Mouse (Mus musculus): ENCODE measurements around the gene Sec14l3.
A peak's percentile ranks its signal among the peaks of the same experiment; 100 is the strongest.
"Not testable (repeated sequence)": the region's sequence is repeated elsewhere in the genome, so short reads cannot be mapped to it uniquely, and the experiment has no call there.

Gene Sec14l3

DNA sequence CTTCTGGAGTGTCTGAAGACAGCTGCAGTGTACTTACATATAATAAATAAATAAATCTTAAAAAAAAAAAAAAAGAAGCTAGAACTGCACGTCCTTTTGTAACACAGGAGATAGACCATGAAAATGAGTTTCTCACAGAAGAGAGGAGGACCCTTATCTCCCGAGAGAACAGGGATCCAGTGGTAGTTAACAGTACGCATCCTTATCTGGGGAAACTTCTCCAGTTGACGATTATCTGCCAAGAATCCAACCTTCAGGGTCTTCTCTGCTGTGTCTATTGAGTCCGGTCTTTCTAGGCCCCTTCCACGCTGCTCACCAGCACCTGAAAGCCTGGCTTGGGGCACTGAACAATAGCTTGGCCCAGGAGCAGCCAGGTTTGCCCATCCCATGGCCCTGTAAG is 49.3 kb downstream of the Sec14l3 start:
- Histone ChIP-seq H3K4me1 (replicated peaks; ENCODE audit: low read depth, low read length) (peaks cover 12% of the 10 kb centered on the region), H3K36me3 (ENCODE audit: insufficient read depth, low read length) (peaks cover 30% of the 10 kb centered on the region), H3K9me3 (ENCODE audit: low read length) (no peaks in the 10 kb centered on the region), H3K4me3 (replicated peaks; ENCODE audit: low read length) (no peak overlapping the region), H3K27me3 (ENCODE audit: insufficient read depth, low read length) (peaks cover 22% of the 10 kb centered on the region)
- TF ChIP-seq NANOG (IDR thresholded peaks at IDR 0.05; ENCODE audit: borderline replicate concordance, low read length) = no peak
- no peak for TF ChIP-seq CTCF (conservative IDR thresholded peaks at IDR 0.05; ENCODE audit: low read length)
- no peak for TF ChIP-seq POU5F1 (IDR thresholded peaks at IDR 0.05; ENCODE audit: borderline replicate concordance, low read length)

DNA sequence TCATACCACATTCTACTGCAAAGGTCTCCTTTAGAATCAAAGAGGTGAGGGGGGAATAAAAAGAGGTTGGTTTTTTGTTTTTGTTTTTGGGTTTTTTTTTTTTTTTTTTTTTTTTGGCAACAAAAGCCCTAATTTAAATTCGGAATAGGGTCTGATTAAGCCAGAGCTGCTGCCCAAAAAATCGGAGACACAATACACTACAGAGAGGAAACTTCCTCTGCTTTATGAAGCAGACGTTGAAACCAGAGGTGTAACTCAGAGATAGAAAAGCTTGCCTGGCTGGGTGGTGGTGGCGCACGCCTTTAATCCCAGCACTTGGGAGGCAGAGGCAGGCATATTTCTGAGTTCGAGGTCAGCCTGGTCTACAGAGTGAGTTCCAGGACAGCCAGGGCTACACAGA is 49.9 kb downstream of the Sec14l3 start:
- H3K36me3 ChIP-seq (ENCODE audit: insufficient read depth, low read length) = peaks cover 25% of the 10 kb centered on the region
- not testable (repeated sequence) for H3K4me3 ChIP-seq (replicated peaks; ENCODE audit: low read length); H3K9me3 ChIP-seq (ENCODE audit: low read length)
- peaks cover 28% of the 10 kb centered on the region for H3K27me3 ChIP-seq (ENCODE audit: insufficient read depth, low read length)
- H3K4me1 ChIP-seq (replicated peaks; ENCODE audit: low read depth, low read length) = peaks cover 18% of the 10 kb centered on the region

DNA sequence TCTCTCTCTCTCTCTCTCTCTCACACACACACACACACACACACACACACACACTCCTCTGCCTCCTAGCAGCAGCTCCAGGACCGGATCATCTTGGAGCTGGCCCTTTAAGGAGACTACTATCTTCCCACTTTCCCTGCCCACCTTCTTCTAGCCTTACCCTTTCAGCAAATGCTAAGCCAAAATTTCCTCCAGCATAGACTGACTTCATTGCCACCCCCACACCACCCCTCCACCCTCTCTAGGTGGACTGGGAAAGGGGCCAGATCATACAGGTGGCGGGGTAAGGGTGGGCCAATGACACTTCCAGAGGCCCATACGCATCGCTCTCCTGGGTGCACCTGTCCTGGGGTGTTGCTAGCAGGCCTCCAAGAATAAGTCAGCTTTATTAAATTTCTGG is 50.8 kb downstream of the Sec14l3 start:
- Histone ChIP-seq H3K4me1 (replicated peaks; ENCODE audit: low read depth, low read length) (peaks cover 25% of the 10 kb centered on the region), H3K27me3 (ENCODE audit: insufficient read depth, low read length) (peaks cover 34% of the 10 kb centered on the region), H3K9me3 (ENCODE audit: low read length) (no peaks in the 10 kb centered on the region), H3K4me3 (replicated peaks; ENCODE audit: low read length) (no peak overlapping the region), H3K36me3 (ENCODE audit: insufficient read depth, low read length) (peaks cover 25% of the 10 kb centered on the region)
- no peak for TF ChIP-seq CTCF (conservative IDR thresholded peaks at IDR 0.05; ENCODE audit: low read length)
- TF ChIP-seq POU5F1 (IDR thresholded peaks at IDR 0.05; ENCODE audit: borderline replicate concordance, low read length) = no peak
- TF ChIP-seq NANOG (IDR thresholded peaks at IDR 0.05; ENCODE audit: borderline replicate concordance, low read length) = no peak

DNA sequence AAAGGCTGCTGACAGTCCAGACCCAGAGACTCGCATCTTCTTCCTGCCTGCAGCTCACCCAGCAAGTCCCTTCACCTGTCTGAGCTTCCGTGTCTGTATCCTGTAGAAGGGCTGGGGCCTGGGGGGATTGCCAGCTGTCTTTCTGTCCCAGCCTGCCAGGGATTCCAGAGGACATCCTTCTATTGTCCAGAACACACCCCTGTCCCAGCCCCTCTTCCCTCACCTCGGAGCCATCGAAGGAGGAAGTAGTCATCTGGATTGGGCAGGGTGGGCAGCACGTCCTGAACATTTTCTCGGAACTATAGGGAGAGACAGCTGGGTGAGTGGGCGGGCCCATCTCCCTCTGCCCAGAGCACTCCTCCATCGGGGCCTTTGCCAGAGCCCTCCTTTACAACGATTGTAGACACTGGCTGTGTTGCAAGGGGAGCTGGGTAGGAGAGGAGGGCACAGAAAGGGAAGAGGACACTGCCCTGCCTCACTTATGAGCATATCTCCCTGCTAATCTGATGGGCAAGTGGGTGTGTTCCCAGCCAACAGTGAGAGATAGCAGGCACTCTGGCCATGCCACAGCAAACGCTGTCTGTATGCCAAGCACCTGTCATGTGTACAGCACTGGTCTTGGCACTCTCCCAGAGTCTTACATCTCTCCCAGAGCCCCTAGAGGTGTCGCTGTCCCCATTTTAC is 52.0 kb downstream of the Sec14l3 start:
- H3K36me3 ChIP-seq (ENCODE audit: insufficient read depth, low read length) = peaks cover 20% of the 10 kb centered on the region
- H3K4me1 ChIP-seq (replicated peaks; ENCODE audit: low read depth, low read length) = peaks cover 32% of the 10 kb centered on the region
- TF ChIP-seq CTCF (conservative IDR thresholded peaks at IDR 0.05; ENCODE audit: low read length) (no peak), NANOG (IDR thresholded peaks at IDR 0.05; ENCODE audit: borderline replicate concordance, low read length) (no peak), POU5F1 (IDR thresholded peaks at IDR 0.05; ENCODE audit: borderline replicate concordance, low read length) (no peak)
- peaks cover 34% of the 10 kb centered on the region for H3K27me3 ChIP-seq (ENCODE audit: insufficient read depth, low read length)
- H3K9me3 ChIP-seq (ENCODE audit: low read length) = no peaks in the 10 kb centered on the region
- H3K4me3 ChIP-seq (replicated peaks; ENCODE audit: low read length) = no peak overlapping the region

DNA sequence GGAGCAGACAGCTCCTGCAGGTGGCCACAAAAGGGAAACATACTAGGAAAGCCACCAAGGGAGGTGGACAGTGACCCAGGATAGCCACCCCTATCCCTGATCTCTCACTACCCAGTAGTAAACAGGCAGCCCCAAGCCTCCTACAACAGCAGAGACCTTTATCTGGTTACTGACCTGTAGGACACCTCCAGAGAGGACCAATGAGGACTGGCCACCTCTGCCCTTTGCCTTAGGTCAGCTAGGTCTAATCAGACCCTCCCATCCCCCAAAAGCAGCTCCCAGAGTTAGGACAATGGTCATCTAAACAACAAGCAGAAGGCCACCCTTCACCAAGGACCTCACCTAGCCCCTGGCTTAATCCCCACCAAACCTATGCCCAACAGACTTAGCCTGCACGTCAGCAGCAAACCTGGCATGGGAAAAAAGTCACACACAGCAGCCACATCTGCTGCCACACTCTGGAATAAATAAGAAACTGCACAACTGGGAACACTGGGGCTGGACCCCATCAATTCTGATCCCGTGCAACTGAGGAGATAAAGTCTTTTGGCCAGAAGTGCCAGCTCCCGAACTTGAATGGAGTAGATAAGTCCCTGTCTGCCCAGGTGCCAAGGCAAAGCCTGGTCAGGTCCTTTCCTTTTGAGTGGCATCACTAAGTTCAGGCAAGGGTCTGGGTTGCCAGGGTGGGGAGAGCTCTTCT is 52.9 kb downstream of the Sec14l3 start:
- no peak for TF ChIP-seq POU5F1 (IDR thresholded peaks at IDR 0.05; ENCODE audit: borderline replicate concordance, low read length)
- no peak for TF ChIP-seq CTCF (conservative IDR thresholded peaks at IDR 0.05; ENCODE audit: low read length)
- TF ChIP-seq NANOG (IDR thresholded peaks at IDR 0.05; ENCODE audit: borderline replicate concordance, low read length) = no peak
- H3K27me3 ChIP-seq (ENCODE audit: insufficient read depth, low read length) = peaks cover 34% of the 10 kb centered on the region
- H3K36me3 ChIP-seq (ENCODE audit: insufficient read depth, low read length) = peaks cover 17% of the 10 kb centered on the region
- no peaks in the 10 kb centered on the region for H3K9me3 ChIP-seq (ENCODE audit: low read length)
- H3K4me1 ChIP-seq (replicated peaks; ENCODE audit: low read depth, low read length) = peaks cover 41% of the 10 kb centered on the region
- peak overlapping the region; percentile 81; the same call in 1 of the 2 replicates for H3K4me3 ChIP-seq (replicated peaks; ENCODE audit: low read length)

DNA sequence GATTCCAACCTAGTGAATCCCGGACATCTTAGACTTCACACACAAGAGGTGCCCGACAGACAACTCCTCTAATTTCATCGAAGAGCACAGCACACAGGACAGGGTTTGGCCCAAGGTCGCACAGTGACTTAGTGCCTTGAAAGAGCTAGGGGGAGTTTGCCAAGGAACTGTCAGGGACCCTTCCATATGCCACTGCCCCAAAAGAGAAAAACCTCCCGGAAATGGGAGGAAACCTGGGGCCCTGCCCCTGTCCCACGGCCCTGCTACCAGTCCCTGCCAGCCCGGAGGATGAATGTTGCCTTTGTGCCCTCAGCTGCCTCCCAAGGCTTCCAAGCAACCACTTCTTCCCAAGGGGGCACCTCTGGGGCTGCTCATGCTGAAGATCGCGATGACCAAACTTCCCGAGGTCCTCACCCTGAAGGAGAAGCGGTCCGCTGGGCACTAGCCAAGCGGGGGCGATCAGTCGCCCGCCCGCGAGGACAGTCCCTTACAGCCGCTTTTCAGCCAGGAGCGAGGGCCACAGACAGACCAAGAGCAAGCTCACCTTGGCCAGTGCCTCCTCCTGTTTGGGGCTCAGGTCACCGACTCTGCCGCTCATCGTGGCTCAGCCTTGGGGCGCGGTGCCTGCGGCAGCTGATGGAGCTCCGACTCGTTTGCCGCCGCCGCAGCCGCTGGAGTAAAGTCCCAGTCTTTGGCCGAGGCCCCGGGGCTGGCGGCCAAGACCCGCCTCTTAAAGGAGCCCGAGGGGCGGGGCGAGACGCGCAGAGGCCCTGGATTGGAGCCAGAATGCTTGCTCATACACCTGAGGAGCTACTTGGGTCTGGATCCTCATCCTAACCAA is 53.7 kb downstream of the Sec14l3 start:
- H3K4me1 ChIP-seq (replicated peaks; ENCODE audit: low read depth, low read length) = peaks cover 49% of the 10 kb centered on the region

DNA sequence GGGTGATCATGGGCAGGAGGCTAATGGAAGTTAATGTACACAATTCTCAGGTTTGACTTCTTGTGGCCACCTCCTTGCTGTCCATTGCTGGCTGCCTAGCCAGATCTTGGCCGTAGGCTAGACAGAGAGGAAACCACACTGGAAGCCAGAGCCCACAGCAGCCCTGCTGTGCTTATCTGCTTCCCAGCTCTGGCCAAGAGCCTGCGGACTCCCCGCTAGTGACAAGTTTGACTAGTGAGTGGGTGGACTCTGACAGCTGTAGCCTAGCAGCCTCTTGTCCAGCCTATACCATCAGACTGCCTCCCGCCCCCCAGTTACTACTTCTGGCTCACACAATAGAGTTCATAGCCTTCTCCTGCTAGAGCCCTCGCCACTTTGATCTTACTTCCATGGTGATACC is 55.0 kb downstream of the Sec14l3 start:
- H3K4me3 ChIP-seq (replicated peaks; ENCODE audit: low read length) = no peak overlapping the region
- peaks cover 59% of the 10 kb centered on the region for H3K4me1 ChIP-seq (replicated peaks; ENCODE audit: low read depth, low read length)
- peaks cover 34% of the 10 kb centered on the region for H3K27me3 ChIP-seq (ENCODE audit: insufficient read depth, low read length)
- no peaks in the 10 kb centered on the region for H3K9me3 ChIP-seq (ENCODE audit: low read length)
- TF ChIP-seq CTCF (conservative IDR thresholded peaks at IDR 0.05; ENCODE audit: low read length) = no peak
- no peak for TF ChIP-seq NANOG (IDR thresholded peaks at IDR 0.05; ENCODE audit: borderline replicate concordance, low read length)
- no peak for TF ChIP-seq POU5F1 (IDR thresholded peaks at IDR 0.05; ENCODE audit: borderline replicate concordance, low read length)
- H3K36me3 ChIP-seq (ENCODE audit: insufficient read depth, low read length) = peaks cover 14% of the 10 kb centered on the region

More for the DNA sequence above, 53.7 kb downstream of the Sec14l3 start:
- Histone ChIP-seq H3K36me3 (ENCODE audit: insufficient read depth, low read length) (peaks cover 16% of the 10 kb centered on the region), H3K27me3 (ENCODE audit: insufficient read depth, low read length) (peaks cover 34% of the 10 kb centered on the region), H3K4me3 (replicated peaks; ENCODE audit: low read length) (peak overlapping the region; percentile 81), H3K9me3 (ENCODE audit: low read length) (no peaks in the 10 kb centered on the region)
- no peak for TF ChIP-seq NANOG (IDR thresholded peaks at IDR 0.05; ENCODE audit: borderline replicate concordance, low read length)
- TF ChIP-seq POU5F1 (IDR thresholded peaks at IDR 0.05; ENCODE audit: borderline replicate concordance, low read length) = no peak
- no peak for TF ChIP-seq CTCF (conservative IDR thresholded peaks at IDR 0.05; ENCODE audit: low read length)

DNA sequence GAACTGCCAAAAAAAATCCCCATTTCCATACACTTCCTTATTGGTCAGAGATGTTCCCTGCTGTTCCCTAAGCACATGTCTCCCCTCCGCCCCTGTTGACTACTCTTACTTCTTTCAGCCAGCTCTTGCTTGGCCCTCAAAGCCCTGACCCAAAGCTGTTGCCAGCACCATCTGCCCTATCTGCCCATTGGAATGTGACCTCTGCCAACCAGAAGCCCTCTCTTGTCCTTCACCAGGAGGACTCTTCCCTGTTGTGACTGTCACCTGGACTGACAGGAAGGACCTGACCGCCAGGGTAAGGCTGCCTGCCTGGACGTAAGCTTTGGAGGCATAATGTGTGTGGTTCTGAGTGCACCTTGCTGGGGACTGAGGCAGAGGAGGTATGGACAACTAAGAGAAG is 57.0 kb downstream of the Sec14l3 start:
- peaks cover 14% of the 10 kb centered on the region for H3K36me3 ChIP-seq (ENCODE audit: insufficient read depth, low read length)
- no peak for TF ChIP-seq POU5F1 (IDR thresholded peaks at IDR 0.05; ENCODE audit: borderline replicate concordance, low read length)
- TF ChIP-seq CTCF (conservative IDR thresholded peaks at IDR 0.05; ENCODE audit: low read length) = no peak
- no peak for TF ChIP-seq NANOG (IDR thresholded peaks at IDR 0.05; ENCODE audit: borderline replicate concordance, low read length)
- H3K4me3 ChIP-seq (replicated peaks; ENCODE audit: low read length) = no peak overlapping the region
- H3K9me3 ChIP-seq (ENCODE audit: low read length) = peaks cover 2% of the 10 kb centered on the region; the same call in 1 of the 2 replicates
- peaks cover 32% of the 10 kb centered on the region for H3K27me3 ChIP-seq (ENCODE audit: insufficient read depth, low read length)
- peaks cover 59% of the 10 kb centered on the region for H3K4me1 ChIP-seq (replicated peaks; ENCODE audit: low read depth, low read length)

Data from E14TG2a.4 (cell line).